Mouse (Mus musculus): ENCODE data around the gene Nkx6-2.

The Nkx6-2 gene

GRCm38 (mm10) chr7:139582595-139582994, at the start of gene Nkx6-2:
Gene Nkx6-2 (minus strand): TSS chr7:139582797.
- DNase-seq (ENCODE audit: low spot score in 2 of 2) = peak in 1 of 2 experiments; percentile 26

GRCm38 (mm10) chr7:139625156-139625555, 42.6 kb upstream of the Nkx6-2 start:
- no peak for DNase-seq (ENCODE audit: low spot score in 2 of 2)

GRCm38 (mm10) chr7:139622568-139622967, 40.0 kb upstream of the Nkx6-2 start:
- DNase-seq (ENCODE audit: low spot score in 2 of 2) = no peak

GRCm38 (mm10) chr7:139615767-139616766, 33.5 kb upstream of the Nkx6-2 start:
- peak; percentile 35 to 45 for DNase-seq (ENCODE audit: low spot score in 2 of 2)

- no peak for DNase-seq (ENCODE audit: low spot score in 2 of 2)
Observed at GRCm38 (mm10) chr7:139610328-139610727, 27.7 kb upstream of the Nkx6-2 start.

GRCm38 (mm10) chr7:139595862-139596261, 13.3 kb upstream of the Nkx6-2 start:
- DNase-seq (ENCODE audit: low spot score in 2 of 2) = no peak

- no peak for DNase-seq (ENCODE audit: low spot score in 2 of 2)
Observed at GRCm38 (mm10) chr7:139595311-139595710, 12.7 kb upstream of the Nkx6-2 start.

- DNase-seq (ENCODE audit: low spot score in 2 of 2) = no peak
Observed at GRCm38 (mm10) chr7:139591311-139591710, 8.7 kb upstream of the Nkx6-2 start.

GRCm38 (mm10) chr7:139590302-139590701, 7.7 kb upstream of the Nkx6-2 start:
- DNase-seq (ENCODE audit: low spot score in 2 of 2) = peak in 1 of 2 experiments; percentile 19

- no peak for DNase-seq (ENCODE audit: low spot score in 2 of 2)
Observed at GRCm38 (mm10) chr7:139587919-139588318, 5.3 kb upstream of the Nkx6-2 start.

- DNase-seq (ENCODE audit: low spot score in 2 of 2) = no peak
Observed at GRCm38 (mm10) chr7:139585183-139585821, 2.7 kb upstream of the Nkx6-2 start.

- DNase-seq (ENCODE audit: low spot score in 2 of 2) = no peak
Observed at GRCm38 (mm10) chr7:139584221-139585175, 1.9 kb upstream of the Nkx6-2 start.

- DNase-seq (ENCODE audit: low spot score in 2 of 2) = no peak
Observed at GRCm38 (mm10) chr7:139583094-139583737, 619 bp upstream of the Nkx6-2 start.

GRCm38 (mm10) chr7:139581801-139582571, 611 bp downstream of the Nkx6-2 start:
- DNase-seq (ENCODE audit: low spot score in 2 of 2) = no peak

GRCm38 (mm10) chr7:139580851-139581775, 1.5 kb downstream of the Nkx6-2 start:
- DNase-seq (ENCODE audit: low spot score in 2 of 2) = no peak

- DNase-seq (ENCODE audit: low spot score in 2 of 2) = no peak
Observed at GRCm38 (mm10) chr7:139579261-139579905, 3.2 kb downstream of the Nkx6-2 start.

- no peak for DNase-seq (ENCODE audit: low spot score in 2 of 2)
Observed at GRCm38 (mm10) chr7:139576064-139576686, 6.4 kb downstream of the Nkx6-2 start.

GRCm38 (mm10) chr7:139572665-139573064, 9.9 kb downstream of the Nkx6-2 start:
- DNase-seq (ENCODE audit: low spot score in 2 of 2) = no peak

All from urinary bladder, postnatal 36 days (tissue).